Mouse (Mus musculus): ENCODE data around the gene Polr1a. TPM values are rescaled to one million over a fixed set of nuclear protein-coding genes. Genes with fewer than 3 reads are reported as not detected.

Polr1a gene
- 17.9 and 18.3 TPM in 2 replicates for polyA plus RNA-seq (2015; fragmentation: Nextera tagmentation; extraction: Ambion mirVana)

DNA sequence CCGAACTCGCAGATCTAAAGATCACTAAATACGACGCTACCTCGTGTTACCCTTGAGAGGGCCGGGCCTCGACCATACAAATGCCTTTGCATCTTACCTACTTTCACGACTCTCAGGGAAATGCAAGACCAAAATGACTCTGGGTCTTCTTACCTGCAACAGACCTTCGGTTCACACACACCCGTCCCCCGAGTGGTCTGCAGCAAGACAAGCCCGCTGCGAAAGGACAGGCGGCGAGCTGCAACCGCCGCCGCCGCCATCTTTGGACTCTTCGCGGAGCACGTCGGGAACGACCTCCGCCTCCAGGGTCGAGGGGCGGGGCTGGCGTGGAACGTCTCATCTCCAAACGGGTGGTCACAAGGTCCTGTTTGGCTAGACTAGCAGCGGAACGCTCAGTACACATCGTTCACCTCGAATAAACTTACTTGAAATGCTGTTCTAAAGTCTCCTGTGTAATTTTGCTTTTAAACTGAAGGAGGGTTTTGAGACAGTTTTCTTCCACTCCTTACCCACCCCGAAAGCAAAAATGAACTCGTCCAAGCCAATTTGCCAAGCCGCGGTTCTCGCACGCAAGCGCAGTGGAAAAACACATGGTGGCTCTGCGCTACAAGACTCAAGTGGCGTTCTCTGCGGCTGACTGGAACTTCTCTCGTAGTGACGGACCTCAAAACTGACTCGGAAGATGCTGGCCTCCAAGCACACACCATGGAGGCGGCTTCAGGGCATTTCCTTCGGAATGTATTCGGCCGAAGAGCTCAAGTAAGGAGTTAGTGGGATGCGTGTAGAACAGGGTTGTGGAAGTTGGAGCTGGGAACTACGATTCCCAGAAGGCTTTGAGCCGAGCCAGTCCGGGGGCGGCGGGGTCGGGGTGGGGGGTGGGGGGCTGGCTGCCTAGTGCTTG, at the start of gene Polr1a, which contains the start of gene Ptcd3:
Gene Polr1a, plus strand, starts transcription at position 573 of the 901 bp plus-strand sequence.
Gene Ptcd3, minus strand, starts transcription at position 270 of the 901 bp plus-strand sequence.
- H3K4me3 ChIP-seq (ENCODE audit: low read length), result peak within 1 kb of the TSS; percentile 81
- H3K9ac ChIP-seq (ENCODE audit: low read depth, low read length), result peak within 1 kb of the TSS; percentile 71
- H3K27me3 ChIP-seq (replicated peaks; ENCODE audit: control insufficient read depth, insufficient read depth, low read length), result no peaks in the 10 kb centered on the region
- peak within 1 kb of the TSS; percentile 91 for H3K4me2 ChIP-seq (ENCODE audit: low read length)
- H3K4me1 ChIP-seq (ENCODE audit: control insufficient read depth, insufficient read depth, low read depth, low read length), result peaks cover 10% of the 10 kb centered on the region
- peaks cover 16% of the 10 kb centered on the region for H3K36me3 ChIP-seq (ENCODE audit: control insufficient read depth, insufficient read depth, low read length)
- peak within 1 kb of the TSS; percentile 75 for H3K27ac ChIP-seq (ENCODE audit: low read depth, low read length)
- under 1% methylated on average over 58 of the region's 58 CpGs for WGBS
- H3K9me3 ChIP-seq (ENCODE audit: control insufficient read depth, low read length), result no peaks in the 10 kb centered on the region
- ATAC-seq, result peak; percentile 95

DNA sequence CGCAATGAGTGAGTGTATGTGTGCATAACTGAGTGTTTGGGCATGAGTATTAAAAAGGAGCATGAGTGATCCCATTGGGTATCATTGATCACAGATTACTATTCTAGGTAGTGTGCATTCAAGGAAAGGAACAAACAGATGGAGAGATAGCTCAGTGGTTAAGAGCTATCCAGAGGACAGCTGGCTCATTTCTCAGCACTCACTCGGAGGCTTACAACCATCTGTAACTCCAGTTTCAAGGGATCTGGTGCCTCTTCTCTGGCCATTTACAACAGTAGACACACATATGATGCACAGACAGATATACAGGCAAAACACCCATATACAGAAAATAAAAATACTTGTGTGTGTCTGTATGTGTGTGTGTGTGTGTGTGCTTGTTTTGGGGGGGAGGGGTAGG, 41.1 kb upstream of the Polr1a start:
- WGBS, result 84% methylated on average over 2 of the region's 2 CpGs
- Histone ChIP-seq H3K27me3 (replicated peaks; ENCODE audit: control insufficient read depth, insufficient read depth, low read length) (no peaks in the 10 kb centered on the region), H3K4me2 (ENCODE audit: low read length) (no peak overlapping the region), H3K4me3 (ENCODE audit: low read length) (no peak overlapping the region), H3K9ac (ENCODE audit: low read depth, low read length) (no peak overlapping the region), H3K4me1 (ENCODE audit: control insufficient read depth, insufficient read depth, low read depth, low read length) (no peaks in the 10 kb centered on the region), H3K27ac (ENCODE audit: low read depth, low read length) (no peak overlapping the region), H3K9me3 (ENCODE audit: control insufficient read depth, low read length) (no peaks in the 10 kb centered on the region), H3K36me3 (ENCODE audit: control insufficient read depth, insufficient read depth, low read length) (peaks cover 45% of the 10 kb centered on the region)
- ATAC-seq, result no peak

DNA sequence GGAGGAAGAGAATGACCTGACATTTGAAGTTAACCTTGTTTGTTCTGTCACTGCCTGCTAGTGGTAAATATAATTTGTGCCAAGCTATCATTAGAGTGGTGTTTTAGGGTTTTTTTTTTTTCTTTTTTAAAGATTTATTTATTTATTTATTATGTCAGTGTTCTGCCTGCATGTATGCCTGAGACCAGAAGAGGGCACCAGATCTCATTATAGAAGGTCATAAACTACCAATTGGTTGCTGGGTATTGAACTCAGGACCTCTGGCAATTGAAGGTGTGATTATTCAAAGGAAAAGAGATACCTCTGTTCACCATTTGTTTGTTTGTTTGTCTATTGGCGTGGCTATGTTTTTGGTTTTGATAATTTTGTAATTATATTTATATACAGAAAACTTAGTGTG, 40.0 kb upstream of the Polr1a start:
- ATAC-seq, result no peak

GRCm38 (mm10) chr6:71871396-71871795, 37.5 kb upstream of the Polr1a start:
- no peak for ATAC-seq

More for the DNA sequence above, 40.0 kb upstream of the Polr1a start:
- H3K27ac ChIP-seq (ENCODE audit: low read depth, low read length), result no peak overlapping the region
- no peak overlapping the region for H3K9ac ChIP-seq (ENCODE audit: low read depth, low read length)
- H3K4me3 ChIP-seq (ENCODE audit: low read length), result no peak overlapping the region
- no peaks in the 10 kb centered on the region for H3K9me3 ChIP-seq (ENCODE audit: control insufficient read depth, low read length)
- WGBS, result 97% methylated on average over 1 of the region's 1 CpGs
- H3K36me3 ChIP-seq (ENCODE audit: control insufficient read depth, insufficient read depth, low read length), result peaks cover 44% of the 10 kb centered on the region
- H3K4me2 ChIP-seq (ENCODE audit: low read length), result no peak overlapping the region
- H3K4me1 ChIP-seq (ENCODE audit: control insufficient read depth, insufficient read depth, low read depth, low read length), result no peaks in the 10 kb centered on the region
- no peaks in the 10 kb centered on the region for H3K27me3 ChIP-seq (replicated peaks; ENCODE audit: control insufficient read depth, insufficient read depth, low read length)

GRCm38 (mm10) chr6:71877965-71878760, 30.7 kb upstream of the Polr1a start:
- Histone ChIP-seq H3K27me3 (replicated peaks; ENCODE audit: control insufficient read depth, insufficient read depth, low read length) (no peaks in the 10 kb centered on the region), H3K4me2 (ENCODE audit: low read length) (no peak overlapping the region), H3K9me3 (ENCODE audit: control insufficient read depth, low read length) (no peaks in the 10 kb centered on the region), H3K4me1 (ENCODE audit: control insufficient read depth, insufficient read depth, low read depth, low read length) (no peaks in the 10 kb centered on the region), H3K4me3 (ENCODE audit: low read length) (no peak overlapping the region), H3K9ac (ENCODE audit: low read depth, low read length) (no peak overlapping the region), H3K36me3 (ENCODE audit: control insufficient read depth, insufficient read depth, low read length) (peaks cover 48% of the 10 kb centered on the region), H3K27ac (ENCODE audit: low read depth, low read length) (no peak overlapping the region)
- no peak for ATAC-seq
- WGBS, result 91% methylated on average over 3 of the region's 3 CpGs

More at GRCm38 (mm10) chr6:71871396-71871795, 37.5 kb upstream of the Polr1a start:
- no peaks in the 10 kb centered on the region for H3K27me3 ChIP-seq (replicated peaks; ENCODE audit: control insufficient read depth, insufficient read depth, low read length)
- no peaks in the 10 kb centered on the region for H3K4me1 ChIP-seq (ENCODE audit: control insufficient read depth, insufficient read depth, low read depth, low read length)
- no peak overlapping the region for H3K27ac ChIP-seq (ENCODE audit: low read depth, low read length)
- no peaks in the 10 kb centered on the region for H3K9me3 ChIP-seq (ENCODE audit: control insufficient read depth, low read length)
- H3K36me3 ChIP-seq (ENCODE audit: control insufficient read depth, insufficient read depth, low read length), result peaks cover 42% of the 10 kb centered on the region
- H3K4me3 ChIP-seq (ENCODE audit: low read length), result no peak overlapping the region
- no peak overlapping the region for H3K4me2 ChIP-seq (ENCODE audit: low read length)
- H3K9ac ChIP-seq (ENCODE audit: low read depth, low read length), result no peak overlapping the region
- 98% methylated on average over 9 of the region's 9 CpGs for WGBS

DNA sequence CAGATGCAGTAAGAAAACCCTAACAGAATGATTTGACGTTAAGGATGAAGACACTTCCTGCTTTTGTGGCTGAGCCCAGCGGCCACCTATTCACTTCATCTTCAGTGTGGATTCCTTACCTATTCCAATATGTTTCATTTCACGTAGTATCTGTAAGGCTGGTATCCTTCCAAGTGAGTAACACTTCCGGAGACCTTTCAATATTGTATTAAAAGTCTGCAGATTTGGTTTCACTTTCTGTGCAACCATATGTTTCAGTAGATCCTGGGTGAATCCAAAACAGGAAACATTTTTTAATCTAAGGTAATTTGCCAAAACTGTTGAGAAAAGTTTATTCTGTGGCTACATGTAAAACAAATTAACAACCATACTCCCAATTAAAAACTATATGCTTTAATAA, 15.6 kb upstream of the Polr1a start:
- Histone ChIP-seq H3K27me3 (replicated peaks; ENCODE audit: control insufficient read depth, insufficient read depth, low read length) (no peaks in the 10 kb centered on the region), H3K27ac (ENCODE audit: low read depth, low read length) (no peak overlapping the region), H3K9me3 (ENCODE audit: control insufficient read depth, low read length) (no peaks in the 10 kb centered on the region), H3K9ac (ENCODE audit: low read depth, low read length) (no peak overlapping the region), H3K4me3 (ENCODE audit: low read length) (no peak overlapping the region), H3K36me3 (ENCODE audit: control insufficient read depth, insufficient read depth, low read length) (peaks cover 62% of the 10 kb centered on the region), H3K4me2 (ENCODE audit: low read length) (no peak overlapping the region), H3K4me1 (ENCODE audit: control insufficient read depth, insufficient read depth, low read depth, low read length) (no peaks in the 10 kb centered on the region)
- 91% methylated on average over 4 of the region's 4 CpGs for WGBS
- ATAC-seq, result no peak

- 6% methylated on average over 4 of the region's 4 CpGs for WGBS
- no peak overlapping the region for H3K27ac ChIP-seq (ENCODE audit: low read depth, low read length)
- H3K27me3 ChIP-seq (replicated peaks; ENCODE audit: control insufficient read depth, insufficient read depth, low read length), result no peaks in the 10 kb centered on the region
- peak overlapping the region; percentile 81 for H3K4me3 ChIP-seq (ENCODE audit: low read length)
- H3K9me3 ChIP-seq (ENCODE audit: control insufficient read depth, low read length), result no peaks in the 10 kb centered on the region
- H3K36me3 ChIP-seq (ENCODE audit: control insufficient read depth, insufficient read depth, low read length), result peaks cover 16% of the 10 kb centered on the region
- no peak for ATAC-seq
- peak overlapping the region; percentile 71 for H3K9ac ChIP-seq (ENCODE audit: low read depth, low read length)
- H3K4me2 ChIP-seq (ENCODE audit: low read length), result peak overlapping the region; percentile 91
- peaks cover 10% of the 10 kb centered on the region for H3K4me1 ChIP-seq (ENCODE audit: control insufficient read depth, insufficient read depth, low read depth, low read length)
Observed at GRCm38 (mm10) chr6:71907702-71908235, 1.1 kb upstream of the Polr1a start.

DNA sequence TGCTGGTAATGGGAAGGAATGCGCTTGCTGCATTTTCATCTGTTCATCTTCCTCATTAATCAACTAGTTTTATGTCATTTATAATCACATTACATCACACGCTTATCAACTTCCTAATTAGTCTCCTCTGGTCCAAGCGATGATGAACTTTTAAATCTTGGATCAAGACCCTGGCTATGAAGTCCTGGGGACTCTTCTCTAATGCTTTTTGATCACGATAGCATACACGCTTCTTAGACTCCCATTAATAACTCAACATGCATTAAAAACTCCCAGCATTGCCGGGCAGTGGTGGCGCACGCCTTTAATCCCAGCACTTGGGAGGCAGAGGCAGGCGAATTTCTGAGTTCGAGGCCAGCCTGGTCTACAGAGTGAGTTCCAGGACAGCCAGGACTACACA, 531 bp downstream of the Polr1a start:
- WGBS, result 32% methylated on average over 10 of the region's 10 CpGs
- Histone ChIP-seq H3K4me2 (ENCODE audit: low read length) (peak overlapping the region; percentile 91), H3K9me3 (ENCODE audit: control insufficient read depth, low read length) (no peaks in the 10 kb centered on the region), H3K9ac (ENCODE audit: low read depth, low read length) (peak overlapping the region; percentile 71), H3K36me3 (ENCODE audit: control insufficient read depth, insufficient read depth, low read length) (peaks cover 12% of the 10 kb centered on the region), H3K4me1 (ENCODE audit: control insufficient read depth, insufficient read depth, low read depth, low read length) (peaks cover 10% of the 10 kb centered on the region), H3K27me3 (replicated peaks; ENCODE audit: control insufficient read depth, insufficient read depth, low read length) (no peaks in the 10 kb centered on the region), H3K4me3 (ENCODE audit: low read length) (peak overlapping the region; percentile 81), H3K27ac (ENCODE audit: low read depth, low read length) (peak overlapping the region; percentile 75; the same call in 1 of the 2 replicates)
- peak; percentile 32 for ATAC-seq

Measured in hindbrain, embryonic 16.5 days (tissue).